Mouse (Mus musculus): ENCODE measurements around the gene Olfr175-ps1. TPM values are rescaled to one million over a fixed set of nuclear protein-coding genes. Genes with fewer than 3 reads are reported as not detected.

Gene Olfr175-ps1
- not detected in 2 replicates for polyA plus RNA-seq (2016; fragmentation: Nextera tagmentation; extraction: Ambion mirVana)

DNA sequence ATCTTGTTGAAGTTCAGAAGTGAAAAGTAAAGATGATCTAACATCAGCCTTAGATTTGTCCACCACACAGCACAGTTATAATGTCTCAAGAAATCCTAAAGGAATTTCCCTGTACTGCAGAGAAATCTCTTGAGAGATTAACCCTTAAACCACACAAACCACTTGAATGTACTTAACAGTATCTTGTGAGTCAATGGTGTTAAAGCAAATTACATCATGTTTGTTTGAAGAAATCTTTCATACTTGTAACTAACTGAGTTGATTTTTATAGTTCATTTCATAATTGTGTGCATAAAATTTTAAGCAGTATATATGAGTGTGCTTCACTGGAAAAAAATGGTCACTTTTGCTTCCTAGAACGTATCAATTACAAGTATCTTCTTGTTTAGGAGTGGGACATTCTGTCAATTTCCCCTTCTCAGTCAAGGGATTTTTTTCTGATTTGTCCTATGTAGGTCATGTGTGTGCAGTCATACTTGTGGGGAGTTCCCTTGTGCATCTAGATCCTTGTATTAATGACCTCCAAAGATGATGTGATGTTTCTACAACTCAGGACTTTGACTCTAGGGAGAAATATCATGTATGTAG, at the start of gene Olfr175-ps1:
TSS of gene Olfr175-ps1 (minus strand) at position 51 of the 588 bp plus-strand sequence.
- 97% methylated on average over 1 of the region's 1 CpGs for WGBS
- no peaks in the 10 kb centered on the region for H3K36me3 ChIP-seq
- H3K4me1 ChIP-seq = no peaks in the 10 kb centered on the region
- no peak within 1 kb of the TSS for H3K9ac ChIP-seq
- H3K27ac ChIP-seq = no peak within 1 kb of the TSS
- H3K4me2 ChIP-seq (replicated peaks) = no peak within 1 kb of the TSS
- H3K9me3 ChIP-seq (replicated peaks) = no peaks in the 10 kb centered on the region
- no peaks in the 10 kb centered on the region for H3K27me3 ChIP-seq
- ATAC-seq (ENCODE audit: low FRiP score) = no peak
- H3K4me3 ChIP-seq = no peak within 1 kb of the TSS

DNA sequence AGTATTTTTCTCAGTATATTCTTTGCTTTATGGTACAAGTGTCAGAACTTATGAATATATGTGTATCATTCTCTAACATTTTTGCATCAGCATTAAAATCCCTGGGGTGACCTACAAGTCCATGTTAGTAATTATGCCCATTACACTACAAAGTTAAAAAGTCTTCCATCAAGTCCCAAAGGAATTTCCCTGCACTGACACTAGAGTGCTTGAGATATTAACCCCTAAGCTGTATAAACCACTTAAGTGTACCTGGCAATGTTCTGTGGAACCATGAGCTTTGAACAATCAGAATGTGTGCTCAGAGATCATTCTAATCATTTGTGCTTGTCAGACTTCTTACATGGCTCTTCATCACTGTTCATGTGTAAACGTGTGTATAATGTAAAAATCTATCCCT, 48.1 kb upstream of the Olfr175-ps1 start, which contains the start of gene Olfr177:
TSS of gene Olfr177 (minus strand) at position 101 of the 400 bp plus-strand sequence.
- no peak within 1 kb of the TSS for H3K27ac ChIP-seq
- no peaks in the 10 kb centered on the region for H3K36me3 ChIP-seq
- H3K4me3 ChIP-seq = no peak within 1 kb of the TSS
- H3K4me1 ChIP-seq = no peaks in the 10 kb centered on the region
- WGBS = 67% methylated on average over 1 of the region's 1 CpGs
- no peak within 1 kb of the TSS for H3K4me2 ChIP-seq (replicated peaks)
- no peak for ATAC-seq (ENCODE audit: low FRiP score)
- no peak within 1 kb of the TSS for H3K9ac ChIP-seq
- no peaks in the 10 kb centered on the region for H3K9me3 ChIP-seq (replicated peaks)
- H3K27me3 ChIP-seq = no peaks in the 10 kb centered on the region

DNA sequence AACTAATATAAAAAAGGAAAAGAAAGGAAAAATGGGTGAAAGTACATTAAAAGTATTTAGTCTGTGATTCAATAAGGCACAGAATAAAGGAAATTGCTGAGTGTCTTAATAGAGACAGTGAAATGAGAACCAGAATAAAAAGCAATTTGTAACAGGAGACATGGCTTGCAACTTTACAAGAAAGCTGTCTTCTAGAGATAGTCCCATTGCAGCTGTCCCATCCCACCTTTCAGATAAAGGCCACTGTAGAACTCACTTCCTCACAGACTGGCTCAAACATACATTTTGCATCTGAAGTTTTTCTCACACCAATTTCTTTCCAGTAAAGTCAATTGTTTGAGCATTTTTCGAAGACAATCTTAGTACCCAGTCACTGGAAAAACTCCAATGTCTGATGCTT, 34.9 kb upstream of the Olfr175-ps1 start:
- Histone ChIP-seq H3K27me3 (no peaks in the 10 kb centered on the region), H3K36me3 (no peaks in the 10 kb centered on the region), H3K9me3 (replicated peaks) (no peaks in the 10 kb centered on the region), H3K9ac (no peak overlapping the region), H3K4me1 (no peaks in the 10 kb centered on the region), H3K4me2 (replicated peaks) (no peak overlapping the region), H3K4me3 (no peak overlapping the region), H3K27ac (no peak overlapping the region)
- ATAC-seq (ENCODE audit: low FRiP score) = no peak
- WGBS = 68% methylated on average over 1 of the region's 1 CpGs

- no peaks in the 10 kb centered on the region for H3K36me3 ChIP-seq
- H3K4me3 ChIP-seq = no peak overlapping the region
- H3K4me2 ChIP-seq (replicated peaks) = no peak overlapping the region
- H3K27ac ChIP-seq = no peak overlapping the region
- no peak overlapping the region for H3K9ac ChIP-seq
- no peaks in the 10 kb centered on the region for H3K9me3 ChIP-seq (replicated peaks)
- no peaks in the 10 kb centered on the region for H3K27me3 ChIP-seq
- no peaks in the 10 kb centered on the region for H3K4me1 ChIP-seq
- WGBS = 90% methylated on average over 2 of the region's 2 CpGs
- ATAC-seq (ENCODE audit: low FRiP score) = no peak
Measured at GRCm38 (mm10) chr16:58860032-58860737, 33.6 kb upstream of the Olfr175-ps1 start.

DNA sequence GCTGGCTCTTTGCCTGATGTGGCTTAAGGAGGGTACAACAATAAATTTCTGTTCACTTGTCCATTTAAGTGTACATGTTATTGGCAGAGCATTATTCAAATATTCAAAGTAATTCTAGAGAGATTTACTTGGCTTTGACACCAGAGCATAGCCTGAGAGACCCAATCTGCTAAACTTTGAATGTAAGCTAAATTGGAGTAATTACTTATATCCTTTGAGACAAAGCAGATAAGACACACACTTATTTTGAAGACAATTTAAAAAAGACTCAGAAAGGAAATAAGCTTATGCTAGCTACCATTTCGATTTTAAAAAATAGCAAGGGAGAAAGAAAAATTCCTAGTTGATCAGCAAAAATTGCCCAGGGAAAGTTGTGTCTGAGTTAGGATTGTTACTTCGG, 26.4 kb downstream of the Olfr175-ps1 start, which contains the start of gene Olfr173:
TSS of gene Olfr173 (minus strand) at position 101 of the 400 bp plus-strand sequence.
- Histone ChIP-seq H3K9ac (no peak within 1 kb of the TSS), H3K27ac (no peak within 1 kb of the TSS), H3K4me2 (replicated peaks) (no peak within 1 kb of the TSS), H3K9me3 (replicated peaks) (no peaks in the 10 kb centered on the region), H3K27me3 (no peaks in the 10 kb centered on the region), H3K36me3 (no peaks in the 10 kb centered on the region), H3K4me1 (no peaks in the 10 kb centered on the region), H3K4me3 (no peak within 1 kb of the TSS)
- WGBS = 72% methylated on average over 2 of the region's 2 CpGs
- ATAC-seq (ENCODE audit: low FRiP score) = no peak

Other genes with a start within 250 kb of the Olfr175-ps1 start
- not detected in 2 replicates for gene Gm813, start 209.8 kb downstream of the Olfr175-ps1 start, polyA plus RNA-seq (2016; fragmentation: Nextera tagmentation; extraction: Ambion mirVana)
- not detected in 2 replicates for gene E330017A01Rik, start 188.0 kb downstream of the Olfr175-ps1 start, polyA plus RNA-seq (2016; fragmentation: Nextera tagmentation; extraction: Ambion mirVana)
- gene Cpox, start 156.5 kb downstream of the Olfr175-ps1 start, polyA plus RNA-seq (2016; fragmentation: Nextera tagmentation; extraction: Ambion mirVana) = 18.4 and 22.5 TPM in 2 replicates
- not detected in 2 replicates for gene Gpr15, start 107.7 kb downstream of the Olfr175-ps1 start, polyA plus RNA-seq (2016; fragmentation: Nextera tagmentation; extraction: Ambion mirVana)
- gene Cldnd1, start 98.9 kb downstream of the Olfr175-ps1 start, polyA plus RNA-seq (2016; fragmentation: Nextera tagmentation; extraction: Ambion mirVana) = 120 and 133 TPM in 2 replicates
- not detected in 2 replicates for gene Olfr172, start 63.6 kb downstream of the Olfr175-ps1 start, polyA plus RNA-seq (2016; fragmentation: Nextera tagmentation; extraction: Ambion mirVana)
- not detected in 2 replicates for gene Olfr173, start 26.5 kb downstream of the Olfr175-ps1 start, polyA plus RNA-seq (2016; fragmentation: Nextera tagmentation; extraction: Ambion mirVana)
- gene Olfr177, start 48.0 kb upstream of the Olfr175-ps1 start, polyA plus RNA-seq (2016; fragmentation: Nextera tagmentation; extraction: Ambion mirVana) = not detected in 2 replicates
- gene Olfr178, start 65.3 kb upstream of the Olfr175-ps1 start, polyA plus RNA-seq (2016; fragmentation: Nextera tagmentation; extraction: Ambion mirVana) = not detected in 2 replicates
- not detected in 2 replicates for gene Olfr181, start 102.0 kb upstream of the Olfr175-ps1 start, polyA plus RNA-seq (2016; fragmentation: Nextera tagmentation; extraction: Ambion mirVana)
- gene Olfr180, start 102.6 kb upstream of the Olfr175-ps1 start, polyA plus RNA-seq (2016; fragmentation: Nextera tagmentation; extraction: Ambion mirVana) = not detected in 2 replicates
- not detected in 2 replicates for gene Olfr183, start 168.6 kb upstream of the Olfr175-ps1 start, polyA plus RNA-seq (2016; fragmentation: Nextera tagmentation; extraction: Ambion mirVana)
- not detected in 2 replicates for gene Olfr186, start 203.5 kb upstream of the Olfr175-ps1 start, polyA plus RNA-seq (2016; fragmentation: Nextera tagmentation; extraction: Ambion mirVana)
- not detected in 2 replicates for gene Olfr187, start 213.0 kb upstream of the Olfr175-ps1 start, polyA plus RNA-seq (2016; fragmentation: Nextera tagmentation; extraction: Ambion mirVana)